Mouse (Mus musculus) G1E (cell line): Measurements from ENCODE around the gene Gm12216.

Experiments used
- CTCF ChIP-seq: IDR thresholded peaks from 2 replicates; pipeline ENCODE4 v1.5.1; 2012; ENCODE audit warnings: low read depth, low read length, inconsistent platforms, mixed read lengths
- GATA1 ChIP-seq: IDR thresholded peaks from 2 replicates; pipeline ENCODE4 v1.6.1; 2012; ENCODE audit warnings: borderline replicate concordance, low read length, inconsistent platforms, mixed read lengths
- POLR2AphosphoS5 ChIP-seq: IDR thresholded peaks from 2 replicates; pipeline ENCODE4 v1.6.1; 2012; ENCODE audit warnings: low read depth, low read length, inconsistent platforms; ENCODE audit not compliant: insufficient replicate concordance
- TAL1 ChIP-seq: conservative IDR thresholded peaks from 2 replicates; pipeline ENCODE4 v1.6.1; 2012; ENCODE audit warnings: low read depth, low read length, inconsistent platforms, mixed read lengths

DNA sequence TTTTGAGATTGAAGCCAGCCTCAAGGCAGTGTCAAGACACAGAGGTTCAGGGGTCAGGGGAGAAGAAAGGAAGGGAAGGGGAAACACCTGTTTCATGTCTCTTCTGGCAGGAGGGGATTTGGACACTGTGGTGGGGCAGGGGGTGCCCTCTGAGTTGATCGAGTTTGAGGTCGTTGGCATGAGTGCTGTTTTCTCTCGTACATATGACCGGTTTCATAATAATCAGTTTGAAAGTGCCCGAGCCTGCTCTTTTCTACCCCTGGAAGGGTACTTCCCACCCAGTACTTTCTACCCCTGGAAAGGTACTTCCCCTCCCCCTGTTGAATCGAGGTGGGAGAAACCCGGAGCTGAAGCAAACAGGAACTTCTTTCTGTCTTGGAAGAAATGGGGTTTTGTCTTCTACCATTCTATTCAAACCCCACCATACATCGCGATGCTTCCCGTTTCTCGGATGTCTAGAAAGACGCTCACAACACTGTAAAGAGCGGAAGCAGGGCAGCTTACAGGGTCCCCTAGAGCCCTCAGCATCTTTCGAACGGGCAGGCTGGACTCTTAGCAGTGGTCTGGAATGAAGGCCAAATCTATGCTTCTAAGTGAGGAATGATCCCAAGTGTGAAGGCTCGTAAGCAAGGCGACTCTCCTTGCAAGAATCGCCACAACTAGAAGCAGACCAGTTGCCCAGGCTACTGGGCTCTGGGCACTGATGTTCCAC, 123.9 kb downstream of the Gm12216 start:
- no peak for TF ChIP-seq TAL1
- TF ChIP-seq CTCF = no peak
- TF ChIP-seq GATA1 = no peak
- TF ChIP-seq POLR2AphosphoS5 = no peak
